12 mouse cellular contexts compared by ENCODE assay signal in genomic region chr10:118749756-118750155, GRCm38 (mm10).
DNase-seq lines count a peak whose midpoint lies in the region; ATAC-seq and TF ChIP-seq lines count a peak whose summit lies in the region.
"Had no signal": no experiment of that assay in that cellular context is flagged by ENCODE, and none has a peak within 500 bp of the region (broad histone marks: within the 10 kb centered on the region; RNA-seq: fewer than 3 reads in every experiment).

No protein-coding gene starts in this region.

- no peak overlapping the region for H3K4me2 ChIP-seq in liver, embryonic 11.5 days
- no peak overlapping the region for H3K4me2 ChIP-seq in liver, embryonic 15.5 days
- H3K4me2 ChIP-seq in forebrain, postnatal 0 days (ENCODE audit: low read depth), result no peak overlapping the region
- H3K4me2 ChIP-seq: intestine, embryonic 15.5 days had no signal

- no peaks in the 10 kb centered on the region for H3K36me3 ChIP-seq in liver, embryonic 11.5 days (ENCODE audit: control insufficient read depth, insufficient read depth, low read length)
- H3K36me3 ChIP-seq in liver, embryonic 15.5 days (replicated peaks), result no peaks in the 10 kb centered on the region
- no peaks in the 10 kb centered on the region for H3K36me3 ChIP-seq in thymus, adult 2 months (ENCODE audit: control insufficient read depth, insufficient read depth, low read length)
- no peaks in the 10 kb centered on the region for H3K36me3 ChIP-seq in forebrain, postnatal 0 days (ENCODE audit: insufficient read depth)
- H3K36me3 ChIP-seq: intestine, embryonic 15.5 days; midbrain, embryonic 10.5 days had no signal

- no peak overlapping the region for H3K27ac ChIP-seq in liver, embryonic 11.5 days (ENCODE audit: low read depth, low read length)
- peak overlapping the region; percentile 45; the same call in 1 of the 2 replicates for H3K27ac ChIP-seq in liver, embryonic 15.5 days (replicated peaks)
- H3K27ac ChIP-seq in thymus, adult 2 months (ENCODE audit: control insufficient read depth, insufficient read depth, low read length), result no peak overlapping the region
- no peak overlapping the region for H3K27ac ChIP-seq in forebrain, postnatal 0 days (ENCODE audit: low read depth, low read length)
- H3K27ac ChIP-seq: intestine, embryonic 15.5 days; midbrain, embryonic 10.5 days had no signal

- H3K9me3 ChIP-seq in liver, embryonic 11.5 days (ENCODE audit: control insufficient read depth, low read length), result no peaks in the 10 kb centered on the region
- H3K9me3 ChIP-seq in liver, embryonic 15.5 days (replicated peaks), result no peaks in the 10 kb centered on the region
- H3K9me3 ChIP-seq in forebrain, postnatal 0 days (ENCODE audit: low read length), result no peaks in the 10 kb centered on the region
- H3K9me3 ChIP-seq: intestine, embryonic 15.5 days had no signal

- no peak for ATAC-seq in liver, embryonic 11.5 days (replicated peaks; ENCODE audit: low FRiP score)
- ATAC-seq in liver, embryonic 15.5 days (ENCODE audit: insufficient read depth), result peak; percentile 63
- ATAC-seq in forebrain, postnatal 0 days, result no peak
- ATAC-seq: intestine, embryonic 15.5 days had no signal

- TF ChIP-seq CTCF in thymus, adult 2 months (IDR thresholded peaks at IDR 0.05; ENCODE audit: borderline replicate concordance, control insufficient read depth, extremely low read depth, insufficient read depth, low read length, poor library complexity), result no peak
- no peak for TF ChIP-seq CTCF in forebrain, postnatal 0 days (IDR thresholded peaks at IDR 0.05; ENCODE audit: low read depth)

- 73% methylated on average over 6 of the region's 6 CpGs for WGBS in liver, embryonic 11.5 days
- 69% methylated on average over 6 of the region's 6 CpGs for WGBS in liver, embryonic 15.5 days (ENCODE audit: insufficient replicate concordance)
- WGBS in thymus, adult 2 months, result 97% methylated on average over 6 of the region's 6 CpGs
- WGBS in forebrain, postnatal 0 days, result 63% methylated on average over 6 of the region's 6 CpGs

- TF ChIP-seq POLR2A in thymus, adult 2 months (IDR thresholded peaks at IDR 0.05; ENCODE audit: control insufficient read depth, extremely low read depth, insufficient read depth, low read length, poor library complexity), result no peak

- no peaks in the 10 kb centered on the region for H3K27me3 ChIP-seq in liver, embryonic 11.5 days (replicated peaks; ENCODE audit: control insufficient read depth, insufficient read depth, low read length)
- H3K27me3 ChIP-seq in liver, embryonic 15.5 days, result no peaks in the 10 kb centered on the region
- no peaks in the 10 kb centered on the region for H3K27me3 ChIP-seq in thymus, adult 2 months (ENCODE audit: control insufficient read depth, insufficient read depth, low read length)
- no peaks in the 10 kb centered on the region for H3K27me3 ChIP-seq in forebrain, postnatal 0 days (ENCODE audit: insufficient read depth, low read length)
- H3K27me3 ChIP-seq: intestine, embryonic 15.5 days had no signal

- peak; percentile 42 for DNase-seq in adrenal gland, adult 8-10 months
- DNase-seq in adrenal gland, adult 18-20 months (ENCODE audit: low spot score in 2 of 2), result no peak
- peak; percentile 20 for DNase-seq in liver
- no peak for DNase-seq in liver, embryonic 11.5 days (ENCODE audit: low spot score)
- DNase-seq in adrenal gland, postnatal 25 days, result peak; percentile 5
- DNase-seq in thymus, adult 2 months, result no peak
- DNase-seq in forebrain, postnatal 0 days, result no peak
- DNase-seq: cerebellum, adult 9-10 months had no signal

- H3K4me3 ChIP-seq in liver, embryonic 11.5 days (ENCODE audit: low read depth, low read length), result no peak overlapping the region
- no peak overlapping the region for H3K4me3 ChIP-seq in liver, embryonic 15.5 days (replicated peaks)
- no peak overlapping the region for H3K4me3 ChIP-seq in thymus, adult 2 months (ENCODE audit: control insufficient read depth, insufficient read depth, low read length)
- H3K4me3 ChIP-seq in forebrain, postnatal 0 days (ENCODE audit: low read depth, low read length), result no peak overlapping the region
- H3K4me3 ChIP-seq: intestine, embryonic 15.5 days; midbrain, embryonic 10.5 days; myocyte had no signal

- no peak overlapping the region for H3K9ac ChIP-seq in liver, embryonic 11.5 days (ENCODE audit: low read depth, low read length)
- H3K9ac ChIP-seq in liver, embryonic 15.5 days, result no peak overlapping the region
- no peak overlapping the region for H3K9ac ChIP-seq in forebrain, postnatal 0 days
- H3K9ac ChIP-seq: intestine, embryonic 15.5 days had no signal

- no peaks in the 10 kb centered on the region for H3K4me1 ChIP-seq in liver, embryonic 11.5 days (replicated peaks; ENCODE audit: control insufficient read depth, insufficient read depth, low read length)
- H3K4me1 ChIP-seq in liver, embryonic 15.5 days (replicated peaks), result peaks cover 10% of the 10 kb centered on the region; the same call in 1 of the 2 replicates
- no peaks in the 10 kb centered on the region for H3K4me1 ChIP-seq in thymus, adult 2 months (replicated peaks; ENCODE audit: control insufficient read depth, insufficient read depth, low read length)
- H3K4me1 ChIP-seq in forebrain, postnatal 0 days (ENCODE audit: insufficient read depth), result peaks cover 13% of the 10 kb centered on the region; the same call in 1 of the 2 replicates

Comparison
In these comparisons a context has a peak if more than half of its experiments do, and no peak if none do; other contexts are left out.
1. DNase-seq: peak in adrenal gland, adult 8-10 months (single experiment), liver (single experiment) and adrenal gland, postnatal 25 days (single experiment); none in adrenal gland, adult 18-20 months (0 of 2), liver, embryonic 11.5 days (single experiment), thymus, adult 2 months (single experiment) and forebrain, postnatal 0 days (single experiment).